Mouse (Mus musculus) neutrophil, adult 5-6 weeks (primary cell): ENCODE data around the gene Rps9. TPM values are rescaled to one million over a fixed set of nuclear protein-coding genes. Genes with fewer than 3 reads are reported as not detected.
A peak's percentile ranks its signal among the peaks of the same experiment; 100 is the strongest.
"Not testable (repeated sequence)": the region's sequence is repeated elsewhere in the genome, so short reads cannot be mapped to it uniquely, and the experiment has no call there.

Experiments used
- ATAC-seq: fragments of 151-379, 151-347 bp; 2 replicates; pipeline ENCODE4 v1.8.0; 2017; ENCODE audit warnings: mild to moderate bottlenecking, moderate TSS enrichment; ENCODE audit not compliant: insufficient number of reproducible peaks, poor library complexity, low FRiP score, severe bottlenecking; ENCODE audit errors: extremely low read depth
- total RNA-seq: library from RNA; stranded (forward); fragments of 200-1000 nt; gene quantifications from 2 replicates; pipeline ENCODE4 v1.2.3, GENCODE M21; 2017

Gene Rps9
- total RNA-seq, 1 experiment from 2014 or later = 1,508 TPM

DNA sequence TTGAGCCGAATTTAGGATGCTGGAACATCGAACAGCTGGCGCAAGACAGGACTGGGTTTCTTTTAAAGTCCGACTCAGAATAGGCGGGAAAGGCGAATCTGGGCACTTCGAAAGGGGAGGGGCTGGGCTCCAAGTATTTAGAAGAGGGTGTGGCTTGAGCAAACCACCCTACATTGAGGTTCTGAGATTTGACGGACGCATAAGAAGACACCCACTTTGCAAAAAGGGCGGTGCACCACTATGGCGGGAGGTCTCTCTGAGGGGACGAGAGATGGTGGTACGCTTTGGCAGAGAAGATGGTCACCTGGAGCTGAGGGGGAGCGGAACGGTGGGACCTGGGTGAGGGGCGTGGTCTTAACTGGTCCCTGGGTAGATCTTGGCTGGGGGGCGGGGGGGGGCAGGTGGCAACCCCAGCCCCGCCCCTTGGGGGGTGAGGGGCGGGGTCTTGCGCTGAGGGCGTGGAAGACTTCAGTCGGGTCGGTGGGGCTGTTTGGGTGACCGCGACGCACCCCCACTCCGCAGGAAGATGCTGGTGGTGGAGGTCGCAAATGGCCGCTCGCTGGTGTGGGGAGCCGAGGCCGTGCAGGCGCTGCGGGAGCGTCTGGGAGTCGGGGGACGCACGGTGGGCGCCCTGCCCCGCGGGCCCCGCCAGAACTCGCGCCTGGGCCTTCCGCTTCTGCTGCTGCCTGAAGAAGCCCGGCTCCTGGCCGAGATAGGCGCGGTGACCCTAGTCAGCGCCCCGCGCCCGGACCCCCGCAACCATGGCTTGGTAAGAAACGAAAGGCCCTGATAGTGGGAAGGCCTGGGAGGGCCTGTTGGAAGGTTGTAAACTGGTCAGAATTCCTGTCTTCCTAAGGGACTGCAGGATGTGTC lies 9.5 kb upstream of the Rps9 start:
- ATAC-seq = peak; percentile 37

DNA sequence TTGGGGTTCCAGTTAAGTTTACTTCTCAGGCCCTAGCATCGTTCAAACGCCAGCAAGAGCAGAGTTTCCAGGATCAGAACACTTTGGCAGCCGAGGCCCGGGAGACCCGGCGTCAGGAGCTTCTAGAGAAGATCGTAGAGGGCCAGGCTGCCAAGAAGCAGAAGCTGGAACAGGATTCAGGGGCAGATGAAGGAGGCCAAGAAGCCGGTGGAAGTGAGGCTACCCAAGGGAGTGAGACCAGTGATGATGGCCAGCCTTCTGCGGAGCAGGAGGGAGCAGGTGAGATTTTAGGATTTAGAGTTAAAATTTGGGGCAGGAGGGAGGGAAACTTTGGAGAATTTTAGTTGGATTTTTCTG lies 8.9 kb upstream of the Rps9 start:
- ATAC-seq = not testable (repeated sequence)

- no peak for ATAC-seq
These were observed 5.3 kb upstream of the Rps9 start for GRCm38 (mm10) chr7:3698471-3698870.

DNA sequence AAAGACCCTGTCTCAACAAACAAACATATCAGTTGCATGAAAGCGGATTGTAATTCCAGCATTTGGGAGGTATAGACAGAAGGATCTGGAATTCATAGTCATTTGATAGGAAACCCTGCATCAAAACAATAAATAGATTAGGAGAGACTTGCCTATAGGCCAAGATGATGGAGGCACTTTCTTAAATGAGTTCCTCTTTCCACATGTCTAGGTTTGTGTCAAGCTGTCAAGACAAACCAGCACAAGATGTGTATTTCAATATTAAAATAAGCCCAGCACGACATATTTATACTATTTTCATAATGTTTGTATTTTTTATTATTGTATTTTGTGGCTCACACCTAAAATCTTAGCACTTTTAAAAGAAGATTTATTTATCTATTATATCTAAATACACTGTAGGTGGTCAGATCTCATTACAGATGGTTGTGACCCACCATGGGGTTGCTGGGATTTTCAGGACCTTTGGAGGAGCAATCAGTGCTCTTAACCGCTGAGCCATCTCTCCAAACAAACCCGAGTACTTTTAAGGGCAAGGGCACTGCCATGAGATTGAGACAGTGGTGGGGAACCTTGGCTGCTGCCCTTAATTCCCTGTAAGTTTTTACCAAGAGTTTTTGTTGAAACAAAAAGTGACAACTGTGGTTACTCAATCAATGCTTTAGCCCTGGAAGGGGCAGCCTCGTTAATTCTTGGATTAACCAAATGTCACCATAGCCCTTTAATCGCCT lies 480 bp upstream of the Rps9 start:
- no peak for ATAC-seq

- ATAC-seq = no peak
These were observed 682 bp downstream of the Rps9 start for GRCm38 (mm10) chr7:3704475-3704874.

DNA sequence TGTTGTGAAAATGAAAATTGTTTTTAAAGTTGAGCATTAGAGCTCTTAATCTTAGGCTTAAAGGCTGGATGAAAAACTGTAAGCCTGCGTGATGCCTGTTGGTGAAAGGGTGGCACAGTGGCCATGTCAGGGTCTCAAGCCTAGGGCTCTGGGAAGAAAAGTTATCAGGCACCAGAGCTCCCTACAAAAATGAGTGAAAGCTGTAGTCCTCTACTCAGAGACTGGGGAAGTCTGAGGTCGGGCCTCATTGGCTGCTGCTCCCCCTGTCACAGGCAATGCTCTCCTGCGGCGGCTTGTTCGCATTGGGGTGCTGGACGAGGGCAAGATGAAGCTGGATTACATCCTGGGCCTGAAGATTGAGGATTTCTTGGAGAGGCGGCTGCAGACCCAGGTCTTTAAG lies 1.7 kb downstream of the Rps9 start:
- ATAC-seq = not testable (repeated sequence)

DNA sequence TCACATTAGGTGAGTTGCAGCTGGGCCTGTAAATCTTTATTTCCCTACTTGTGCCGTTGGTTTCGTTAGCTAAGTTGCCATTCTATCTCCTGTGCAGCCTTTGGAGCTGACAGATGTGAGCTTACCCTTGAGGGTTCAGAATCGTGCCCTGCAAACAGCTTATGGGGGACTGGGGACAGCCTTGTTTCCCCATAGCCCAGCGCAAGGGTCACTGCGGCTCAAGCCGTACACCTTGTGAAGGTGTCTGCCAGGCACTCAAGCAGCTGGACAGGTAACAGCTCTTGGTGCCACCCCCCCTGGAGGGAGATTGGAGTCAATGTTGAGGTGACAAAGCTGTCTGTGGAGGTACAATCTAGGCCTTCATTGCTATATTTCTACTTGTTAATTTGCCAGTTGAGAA lies 2.1 kb downstream of the Rps9 start:
- ATAC-seq = no peak

GRCm38 (mm10) chr7:3706343-3706934 lies 2.6 kb downstream of the Rps9 start:
- no peak for ATAC-seq

DNA sequence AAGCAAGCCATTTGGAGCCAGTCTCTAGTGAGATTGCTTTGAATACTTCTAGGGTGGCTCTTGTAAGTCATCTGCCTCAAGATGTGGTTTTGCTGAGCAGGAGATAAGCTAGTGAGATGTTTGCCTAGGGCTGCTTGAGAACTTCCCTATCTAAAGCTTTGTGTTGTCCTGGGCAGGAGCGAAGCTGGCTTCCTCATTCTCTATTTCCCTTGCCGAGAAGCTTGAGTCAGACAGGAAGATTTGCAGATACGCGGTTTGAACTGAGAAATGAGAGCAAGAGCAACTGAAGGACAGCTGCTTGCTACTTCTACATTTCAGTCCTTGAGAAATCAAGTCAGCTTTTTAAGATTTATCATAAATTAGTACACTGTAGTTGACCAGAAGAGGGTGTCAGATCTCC lies 3.2 kb downstream of the Rps9 start:
- peak; percentile 63 for ATAC-seq

GRCm38 (mm10) chr7:3707568-3708413 lies 4.0 kb downstream of the Rps9 start:
- ATAC-seq = no peak

- not testable (repeated sequence) for ATAC-seq
These were observed 4.7 kb downstream of the Rps9 start for GRCm38 (mm10) chr7:3708447-3708980.

DNA sequence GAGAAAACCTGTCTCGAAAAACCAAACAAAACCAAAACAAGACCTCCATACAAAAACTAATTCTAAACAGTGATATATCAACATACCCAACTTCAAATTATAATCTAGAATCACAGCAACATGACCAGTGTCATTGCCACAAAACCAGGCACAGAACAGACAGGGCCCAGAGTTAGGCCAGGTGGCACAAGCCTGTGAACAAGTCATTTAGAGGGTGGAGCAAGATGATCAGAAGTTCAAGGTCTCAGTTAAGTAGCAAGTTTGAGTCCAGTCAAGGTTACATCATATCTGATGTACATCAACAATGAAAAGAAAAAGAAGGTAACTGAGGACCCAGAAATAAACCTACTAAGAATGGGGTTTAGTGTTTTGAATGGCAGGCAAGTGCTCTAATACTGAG lies 5.2 kb downstream of the Rps9 start:
- no peak for ATAC-seq

GRCm38 (mm10) chr7:3712264-3712942 lies 8.6 kb downstream of the Rps9 start:
- ATAC-seq = no peak

GRCm38 (mm10) chr7:3715249-3715648 lies 11.5 kb downstream of the Rps9 start:
- ATAC-seq = no peak

DNA sequence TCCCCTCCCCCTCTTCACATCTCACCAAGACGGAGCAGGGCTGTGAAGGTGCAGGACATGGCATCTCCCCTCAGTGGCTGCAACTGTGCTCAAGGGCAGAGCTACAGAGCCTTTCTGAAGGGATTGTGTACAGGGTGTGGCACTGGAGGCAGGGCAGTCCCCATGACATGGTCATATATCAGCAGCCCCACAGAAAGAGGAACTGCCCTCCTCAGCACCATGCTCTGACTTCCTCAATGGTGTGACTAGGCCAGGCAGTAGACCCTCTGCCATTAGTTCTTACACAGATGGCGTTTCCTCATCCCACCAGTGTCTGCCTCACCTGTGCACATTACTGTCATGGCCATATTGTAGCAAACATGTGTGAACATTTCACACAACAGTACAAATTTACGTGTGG lies 16.5 kb downstream of the Rps9 start, which contains the start of gene Pirb:
Pirb (minus strand) TSS at position 124 of the 400 bp plus-strand sequence.
- peak; percentile 63; the same call in 1 of the 2 replicates for ATAC-seq

DNA sequence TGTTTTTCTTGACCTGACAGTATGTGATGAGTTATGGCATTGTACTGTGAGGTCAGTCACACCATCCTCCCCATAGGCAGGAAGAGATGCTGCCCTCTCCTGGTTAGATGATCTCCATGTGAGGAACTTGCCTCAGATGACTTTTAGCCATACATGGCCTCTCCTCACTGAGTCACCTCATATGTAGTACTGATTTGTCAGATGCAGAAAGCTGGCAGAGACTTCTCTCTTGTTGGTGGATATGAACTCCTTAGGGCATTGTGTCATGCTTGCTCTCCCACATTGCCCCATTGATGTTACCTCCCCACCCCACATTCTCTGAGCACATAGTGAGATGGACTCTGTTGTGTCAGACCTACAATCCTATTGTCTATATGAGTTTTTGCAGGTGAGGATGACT lies 21.7 kb downstream of the Rps9 start:
- ATAC-seq = peak; percentile 64

GRCm38 (mm10) chr7:3732675-3733074 lies 28.9 kb downstream of the Rps9 start:
- not testable (repeated sequence) for ATAC-seq
